Mouse (Mus musculus): ENCODE measurements around the gene Vmn1r48.
"Not testable (repeated sequence)": the region's sequence is repeated elsewhere in the genome, so short reads cannot be mapped to it uniquely, and the experiment has no call there.

GRCm38 (mm10) chr6:90036741-90037140 lies at the start of gene Vmn1r48:
- TF ChIP-seq CTCF (conservative IDR thresholded peaks at IDR 0.05; ENCODE audit: insufficient read depth, insufficient read length, low read depth, low read length); POLR2A (IDR thresholded peaks at IDR 0.05; ENCODE audit: low read depth, low read length): not testable (repeated sequence)

Data from kidney, adult 2 months (tissue).